Mouse (Mus musculus): ENCODE measurements around the gene Kdr. TPM values are rescaled to one million over a fixed set of nuclear protein-coding genes. Genes with fewer than 3 reads are reported as not detected.
"Not testable (repeated sequence)": the region's sequence is repeated elsewhere in the genome, so short reads cannot be mapped to it uniquely, and the experiment has no call there.

The Kdr gene
- polyA plus RNA-seq, 1 experiment from 2014 or later = 13.2 TPM

- Histone ChIP-seq H3K4me2 (ENCODE audit: low read length) (no peak overlapping the region), H3K4me1 (ENCODE audit: control insufficient read depth, insufficient read depth, low read length) (no peaks in the 10 kb centered on the region), H3K27ac (ENCODE audit: low read depth, low read length) (no peak overlapping the region), H3K9me3 (replicated peaks; ENCODE audit: control insufficient read depth, low read length) (no peaks in the 10 kb centered on the region), H3K9ac (ENCODE audit: low read length) (no peak overlapping the region), H3K4me3 (ENCODE audit: low read depth, low read length) (no peak overlapping the region), H3K36me3 (ENCODE audit: control insufficient read depth, insufficient read depth, low read length) (no peaks in the 10 kb centered on the region), H3K27me3 (replicated peaks; ENCODE audit: control insufficient read depth, insufficient read depth, low read length) (no peaks in the 10 kb centered on the region)
- ATAC-seq (no peak), DNase-seq (ENCODE audit: low spot score) (no peak)
- WGBS = 88% methylated on average over 10 of the region's 10 CpGs
Observed at GRCm38 (mm10) chr5:75934201-75934600, 44.1 kb downstream of the Kdr start.

GRCm38 (mm10) chr5:75933521-75934044 lies 44.7 kb downstream of the Kdr start:
- H3K36me3 ChIP-seq (ENCODE audit: control insufficient read depth, insufficient read depth, low read length) = no peaks in the 10 kb centered on the region
- H3K27me3 ChIP-seq (replicated peaks; ENCODE audit: control insufficient read depth, insufficient read depth, low read length) = no peaks in the 10 kb centered on the region
- H3K4me1 ChIP-seq (ENCODE audit: control insufficient read depth, insufficient read depth, low read length) = no peaks in the 10 kb centered on the region
- ATAC-seq (no peak), DNase-seq (ENCODE audit: low spot score) (no peak)
- H3K9ac ChIP-seq (ENCODE audit: low read length) = no peak overlapping the region
- no peak overlapping the region for H3K4me2 ChIP-seq (ENCODE audit: low read length)
- no peak overlapping the region for H3K27ac ChIP-seq (ENCODE audit: low read depth, low read length)
- no peak overlapping the region for H3K4me3 ChIP-seq (ENCODE audit: low read depth, low read length)
- H3K9me3 ChIP-seq (replicated peaks; ENCODE audit: control insufficient read depth, low read length) = no peaks in the 10 kb centered on the region
- 87% methylated on average over 20 of the region's 20 CpGs for WGBS

- H3K4me3 ChIP-seq (ENCODE audit: low read depth, low read length); H3K27me3 ChIP-seq (replicated peaks; ENCODE audit: control insufficient read depth, insufficient read depth, low read length); H3K4me1 ChIP-seq (ENCODE audit: control insufficient read depth, insufficient read depth, low read length); DNase-seq (ENCODE audit: low spot score); H3K36me3 ChIP-seq (ENCODE audit: control insufficient read depth, insufficient read depth, low read length); H3K9ac ChIP-seq (ENCODE audit: low read length); ATAC-seq; H3K27ac ChIP-seq (ENCODE audit: low read depth, low read length); H3K4me2 ChIP-seq (ENCODE audit: low read length); H3K9me3 ChIP-seq (replicated peaks; ENCODE audit: control insufficient read depth, low read length): not testable (repeated sequence)
- 89% methylated on average over 4 of the region's 4 CpGs for WGBS
Observed at GRCm38 (mm10) chr5:75931458-75931857, 46.8 kb downstream of the Kdr start.

GRCm38 (mm10) chr5:75929960-75930359 lies 48.3 kb downstream of the Kdr start:
- 83% methylated on average over 7 of the region's 7 CpGs for WGBS
- H3K4me2 ChIP-seq (ENCODE audit: low read length) = no peak overlapping the region
- no peaks in the 10 kb centered on the region for H3K9me3 ChIP-seq (replicated peaks; ENCODE audit: control insufficient read depth, low read length)
- no peak for ATAC-seq
- no peak overlapping the region for H3K27ac ChIP-seq (ENCODE audit: low read depth, low read length)
- no peak for DNase-seq (ENCODE audit: low spot score)
- no peak overlapping the region for H3K9ac ChIP-seq (ENCODE audit: low read length)
- no peaks in the 10 kb centered on the region for H3K36me3 ChIP-seq (ENCODE audit: control insufficient read depth, insufficient read depth, low read length)
- H3K4me1 ChIP-seq (ENCODE audit: control insufficient read depth, insufficient read depth, low read length) = no peaks in the 10 kb centered on the region
- no peak overlapping the region for H3K4me3 ChIP-seq (ENCODE audit: low read depth, low read length)
- H3K27me3 ChIP-seq (replicated peaks; ENCODE audit: control insufficient read depth, insufficient read depth, low read length) = no peaks in the 10 kb centered on the region

GRCm38 (mm10) chr5:75922677-75923076 lies 55.6 kb downstream of the Kdr start:
- DNase-seq (ENCODE audit: low spot score) = no peak
- H3K27ac ChIP-seq (ENCODE audit: low read depth, low read length) = no peak overlapping the region
- H3K4me1 ChIP-seq (ENCODE audit: control insufficient read depth, insufficient read depth, low read length) = no peaks in the 10 kb centered on the region
- no peak overlapping the region for H3K9ac ChIP-seq (ENCODE audit: low read length)
- ATAC-seq = no peak
- H3K4me2 ChIP-seq (ENCODE audit: low read length) = no peak overlapping the region
- 86% methylated on average over 6 of the region's 6 CpGs for WGBS
- no peak overlapping the region for H3K4me3 ChIP-seq (ENCODE audit: low read depth, low read length)
- H3K36me3 ChIP-seq (ENCODE audit: control insufficient read depth, insufficient read depth, low read length) = no peaks in the 10 kb centered on the region
- H3K9me3 ChIP-seq (replicated peaks; ENCODE audit: control insufficient read depth, low read length) = no peaks in the 10 kb centered on the region
- no peaks in the 10 kb centered on the region for H3K27me3 ChIP-seq (replicated peaks; ENCODE audit: control insufficient read depth, insufficient read depth, low read length)

- no peak overlapping the region for H3K9ac ChIP-seq (ENCODE audit: low read length)
- ATAC-seq (no peak), DNase-seq (ENCODE audit: low spot score) (no peak)
- no peak overlapping the region for H3K4me2 ChIP-seq (ENCODE audit: low read length)
- no peaks in the 10 kb centered on the region for H3K4me1 ChIP-seq (ENCODE audit: control insufficient read depth, insufficient read depth, low read length)
- H3K27me3 ChIP-seq (replicated peaks; ENCODE audit: control insufficient read depth, insufficient read depth, low read length) = no peaks in the 10 kb centered on the region
- WGBS = 78% methylated on average over 12 of the region's 12 CpGs
- H3K36me3 ChIP-seq (ENCODE audit: control insufficient read depth, insufficient read depth, low read length) = no peaks in the 10 kb centered on the region
- H3K4me3 ChIP-seq (ENCODE audit: low read depth, low read length) = no peak overlapping the region
- H3K27ac ChIP-seq (ENCODE audit: low read depth, low read length) = no peak overlapping the region
- no peaks in the 10 kb centered on the region for H3K9me3 ChIP-seq (replicated peaks; ENCODE audit: control insufficient read depth, low read length)
Observed at GRCm38 (mm10) chr5:75921730-75922387, 56.4 kb downstream of the Kdr start.

GRCm38 (mm10) chr5:75919601-75920000 lies 58.7 kb downstream of the Kdr start:
- Histone ChIP-seq H3K27me3 (replicated peaks; ENCODE audit: control insufficient read depth, insufficient read depth, low read length) (no peaks in the 10 kb centered on the region), H3K27ac (ENCODE audit: low read depth, low read length) (no peak overlapping the region), H3K4me1 (ENCODE audit: control insufficient read depth, insufficient read depth, low read length) (no peaks in the 10 kb centered on the region), H3K9me3 (replicated peaks; ENCODE audit: control insufficient read depth, low read length) (no peaks in the 10 kb centered on the region), H3K36me3 (ENCODE audit: control insufficient read depth, insufficient read depth, low read length) (no peaks in the 10 kb centered on the region), H3K9ac (ENCODE audit: low read length) (no peak overlapping the region), H3K4me3 (ENCODE audit: low read depth, low read length) (no peak overlapping the region), H3K4me2 (ENCODE audit: low read length) (no peak overlapping the region)
- ATAC-seq (no peak), DNase-seq (ENCODE audit: low spot score) (no peak)
- 87% methylated on average over 7 of the region's 7 CpGs for WGBS

- H3K27me3 ChIP-seq (replicated peaks; ENCODE audit: control insufficient read depth, insufficient read depth, low read length) = no peaks in the 10 kb centered on the region
- no peak overlapping the region for H3K9ac ChIP-seq (ENCODE audit: low read length)
- no peak overlapping the region for H3K27ac ChIP-seq (ENCODE audit: low read depth, low read length)
- ATAC-seq (no peak), DNase-seq (ENCODE audit: low spot score) (no peak)
- H3K4me3 ChIP-seq (ENCODE audit: low read depth, low read length) = no peak overlapping the region
- H3K36me3 ChIP-seq (ENCODE audit: control insufficient read depth, insufficient read depth, low read length) = no peaks in the 10 kb centered on the region
- H3K9me3 ChIP-seq (replicated peaks; ENCODE audit: control insufficient read depth, low read length) = no peaks in the 10 kb centered on the region
- WGBS = 94% methylated on average over 7 of the region's 7 CpGs
- no peaks in the 10 kb centered on the region for H3K4me1 ChIP-seq (ENCODE audit: control insufficient read depth, insufficient read depth, low read length)
- no peak overlapping the region for H3K4me2 ChIP-seq (ENCODE audit: low read length)
Observed at GRCm38 (mm10) chr5:75918139-75918538, 60.1 kb downstream of the Kdr start.

- H3K9ac ChIP-seq (ENCODE audit: low read length) = no peak overlapping the region
- 83% methylated on average over 4 of the region's 4 CpGs for WGBS
- no peak overlapping the region for H3K4me3 ChIP-seq (ENCODE audit: low read depth, low read length)
- DNase-seq (ENCODE audit: low spot score) (no peak), ATAC-seq (no peak)
- no peaks in the 10 kb centered on the region for H3K27me3 ChIP-seq (replicated peaks; ENCODE audit: control insufficient read depth, insufficient read depth, low read length)
- H3K4me1 ChIP-seq (ENCODE audit: control insufficient read depth, insufficient read depth, low read length) = no peaks in the 10 kb centered on the region
- H3K36me3 ChIP-seq (ENCODE audit: control insufficient read depth, insufficient read depth, low read length) = no peaks in the 10 kb centered on the region
- H3K9me3 ChIP-seq (replicated peaks; ENCODE audit: control insufficient read depth, low read length) = no peaks in the 10 kb centered on the region
- no peak overlapping the region for H3K27ac ChIP-seq (ENCODE audit: low read depth, low read length)
- no peak overlapping the region for H3K4me2 ChIP-seq (ENCODE audit: low read length)
Observed at GRCm38 (mm10) chr5:75917231-75917630, 61.0 kb downstream of the Kdr start.
